Comparison of ENCODE assay signal across 7 mouse cellular contexts in genomic region chr11:101832001-101832400, GRCm38 (mm10). TPM values are rescaled to one million over a fixed set of nuclear protein-coding genes. Genes with fewer than 3 reads are reported as not detected.
DNase-seq lines count a peak whose midpoint lies in the region; ATAC-seq and TF ChIP-seq lines count a peak whose summit lies in the region.

No protein-coding gene starts in this region.

- peak; percentile 58 for DNase-seq in hindbrain, postnatal 0 days (ENCODE audit: low spot score)
- DNase-seq in left cerebral cortex, postnatal 36 days (ENCODE audit: low spot score in 2 of 2) = peak; percentile 38 to 39
- DNase-seq in skeletal muscle tissue, adult 2 months (ENCODE audit: low read depth, low spot score) = peak; percentile 32
- DNase-seq in spleen, postnatal 10 days (ENCODE audit: low spot score in 2 of 2) = no peak

- H3K27me3 ChIP-seq in forebrain, embryonic 15.5 days = no peaks in the 10 kb centered on the region
- no peaks in the 10 kb centered on the region for H3K27me3 ChIP-seq in hindbrain, postnatal 0 days (ENCODE audit: insufficient read depth, low read length)

- peak overlapping the region; percentile 62 for H3K27ac ChIP-seq in brown adipose tissue, adult 24 weeks (replicated peaks; ENCODE audit: low read depth, low read length)
- peak overlapping the region; percentile 19; the same call in 1 of the 2 replicates for H3K27ac ChIP-seq in forebrain, embryonic 15.5 days (replicated peaks)
- no peak overlapping the region for H3K27ac ChIP-seq in hindbrain, postnatal 0 days

- H3K4me3 ChIP-seq in brown adipose tissue, adult 24 weeks (ENCODE audit: insufficient read depth, low read depth, low read length) = no peak overlapping the region
- no peak overlapping the region for H3K4me3 ChIP-seq in forebrain, embryonic 15.5 days
- no peak overlapping the region for H3K4me3 ChIP-seq in hindbrain, postnatal 0 days (ENCODE audit: low read length)

- no peak for ATAC-seq in forebrain, embryonic 15.5 days (replicated peaks)
- ATAC-seq in hindbrain, postnatal 0 days = 0 out of 2 replicates have a peak, but pooled peaks have one; percentile 15
- no peak for ATAC-seq in activated CD4-positive, CD25-positive, alpha-beta regulatory T cell, adult 4 months

- no peak for TF ChIP-seq CTCF in hindbrain, postnatal 0 days (IDR thresholded peaks at IDR 0.05; ENCODE audit: low read depth)

- H3K4me1 ChIP-seq in brown adipose tissue, adult 24 weeks (ENCODE audit: control insufficient read depth, insufficient read depth, insufficient read length, low read length) = peaks cover 15% of the 10 kb centered on the region; the same call in 1 of the 2 replicates
- H3K4me1 ChIP-seq in forebrain, embryonic 15.5 days = peaks cover 6% of the 10 kb centered on the region; the same call in 1 of the 2 replicates
- H3K4me1 ChIP-seq in hindbrain, postnatal 0 days (ENCODE audit: insufficient read depth, low read length) = no peaks in the 10 kb centered on the region

- no peak overlapping the region for H3K9ac ChIP-seq in forebrain, embryonic 15.5 days (replicated peaks)
- no peak overlapping the region for H3K9ac ChIP-seq in hindbrain, postnatal 0 days (replicated peaks; ENCODE audit: low read length)

- intact Hi-C loops in left cerebral cortex, postnatal 36 days (cut with DNase I) = no loop called here

- WGBS in forebrain, embryonic 15.5 days = 69% methylated on average over 7 of the region's 7 CpGs
- 36% methylated on average over 7 of the region's 7 CpGs for WGBS in hindbrain, postnatal 0 days

- H3K4me2 ChIP-seq in forebrain, embryonic 15.5 days (replicated peaks) = no peak overlapping the region
- H3K4me2 ChIP-seq in hindbrain, postnatal 0 days (ENCODE audit: low read depth, low read length) = no peak overlapping the region

- H3K9me3 ChIP-seq in forebrain, embryonic 15.5 days = no peaks in the 10 kb centered on the region
- H3K9me3 ChIP-seq in hindbrain, postnatal 0 days (ENCODE audit: low read length) = no peaks in the 10 kb centered on the region

- H3K36me3 ChIP-seq in forebrain, embryonic 15.5 days = no peaks in the 10 kb centered on the region
- H3K36me3 ChIP-seq in hindbrain, postnatal 0 days (ENCODE audit: insufficient read depth, low read length) = no peaks in the 10 kb centered on the region

RNA-seq across cellular contexts. Expression of gene Etv4, which starts 46.8 kb away (rescaled TPM):
- not detected in 2 replicates for polyA plus RNA-seq in brown adipose tissue, adult 24 weeks (2012; ENCODE audit: insufficient read depth, insufficient read length, missing spikeins)
- 5.7 and 6.1 TPM in 2 replicates for polyA plus RNA-seq in forebrain, embryonic 15.5 days (2015; fragmentation: Nextera tagmentation; extraction: Ambion mirVana)
- 47.7 and 56.9 TPM in 2 replicates for total RNA-seq in hindbrain, postnatal 0 days (2014; rRNA removed)
- 22.5 and 30.2 TPM in 2 replicates for polyA plus RNA-seq in hindbrain, postnatal 0 days (2015; fragmentation: Nextera tagmentation; extraction: Ambion mirVana)
- 10 to 100 TPM; 13.9 to 20.3 TPM for total RNA-seq in left cerebral cortex, postnatal 36 days (2021)
- 1 to 10 TPM in 1 of 2 experiments, not detected in 1; 1.0 TPM for polyA plus RNA-seq in activated CD4-positive, CD25-positive, alpha-beta regulatory T cell, adult 4 months (2017; shearing (Covaris generic))

Comparison
In these comparisons a context has a peak if more than half of its experiments do, and no peak if none do; other contexts are left out.
1. DNase-seq: peak in hindbrain, postnatal 0 days (single experiment), left cerebral cortex, postnatal 36 days (2 of 2) and skeletal muscle tissue, adult 2 months (single experiment); none in spleen, postnatal 10 days (0 of 2).